Mouse (Mus musculus) hindbrain, embryonic 15.5 days (tissue): Measurements from ENCODE around the gene Cyp2g1. TPM values are rescaled to one million over a fixed set of nuclear protein-coding genes. Genes with fewer than 3 reads are reported as not detected.
A peak's percentile ranks its signal among the peaks of the same experiment; 100 is the strongest.
"Not testable (repeated sequence)": the region's sequence is repeated elsewhere in the genome, so short reads cannot be mapped to it uniquely, and the experiment has no call there.

Source experiments
- ATAC-seq: fragments of 200-750 bp; cut with Nextera tagmentation; 2 replicates; pipeline ENCODE4 v1.8.0; 2017; ENCODE audit warnings: low read depth, moderate number of reproducible peaks, moderate TSS enrichment; ENCODE audit not compliant: low FRiP score
- H3K27ac ChIP-seq: fragments of 300-500 bp; sonication (generic); replicated peaks from 2 replicates; pipeline ENCODE4 v1.5.1; 2015; ENCODE audit warnings: mild to moderate bottlenecking, inconsistent platforms
- H3K27me3 ChIP-seq: fragments of 300-500 bp; sonication (generic); 2 replicates; pipeline ENCODE4 v1.6.1; 2015; ENCODE audit warnings: control low read depth, inconsistent platforms
- H3K36me3 ChIP-seq: fragments of 300-500 bp; sonication (generic); 2 replicates; pipeline ENCODE4 v1.6.1; 2015; ENCODE audit warnings: control low read depth, inconsistent platforms
- H3K4me1 ChIP-seq: fragments of 300-500 bp; sonication (generic); replicated peaks from 2 replicates; pipeline ENCODE4 v1.6.1; 2015; ENCODE audit warnings: control low read depth, inconsistent platforms
- H3K4me2 ChIP-seq: fragments of 300-500 bp; sonication (generic); 2 replicates; pipeline ENCODE4 v1.6.1; 2015; ENCODE audit warnings: moderate library complexity, mild to moderate bottlenecking, inconsistent platforms
- H3K4me3 ChIP-seq: fragments of 300-500 bp; sonication (generic); 2 replicates; pipeline ENCODE4 v1.5.1; 2015; ENCODE audit warnings: mild to moderate bottlenecking, inconsistent platforms
- H3K9ac ChIP-seq: fragments of 300-500 bp; sonication (generic); 2 replicates; pipeline ENCODE4 v1.6.1; 2015; ENCODE audit warnings: inconsistent platforms
- H3K9me3 ChIP-seq: fragments of 300-500 bp; sonication (generic); 2 replicates; pipeline ENCODE4 v1.6.1; 2016; ENCODE audit warnings: control low read depth, inconsistent platforms
- WGBS: fragments of 180-500 bp; shearing (Covaris S2); methylation state at CpG from one replicate; pipeline ENCODE4 v1.1.7; 2015; 5-methylcytosine and 5-hydroxymethylcytosine counted together
- polyA plus RNA-seq: library from polyadenylated mRNA; unstranded; fragments of >200 nt; fragmentation: Nextera tagmentation; extraction: Ambion mirVana; gene quantifications from 2 replicates; pipeline ENCODE4 v1.2.1, GENCODE M21; 2015

Gene Cyp2g1
- polyA plus RNA-seq, 1 experiment from 2014 or later: not detected

DNA sequence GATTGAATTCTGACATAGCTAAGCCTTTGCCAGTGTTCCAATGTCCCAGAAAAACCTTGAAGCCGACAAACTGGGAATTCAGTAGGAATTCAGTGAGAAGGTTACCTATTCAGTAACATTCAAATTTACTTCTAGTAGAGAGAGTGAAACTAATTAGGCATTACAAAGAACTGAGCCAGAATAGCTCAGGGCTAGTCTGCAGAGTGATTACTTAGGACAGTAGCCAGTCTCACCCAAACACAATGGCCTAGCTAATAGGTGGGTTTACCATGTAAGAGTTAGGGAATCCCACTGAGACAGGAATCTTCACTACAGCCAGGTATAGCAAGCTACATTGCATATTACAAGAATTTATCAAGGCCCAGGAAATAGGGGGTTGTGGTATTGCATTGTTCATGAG lies 22.7 kb upstream of the Cyp2g1 start:
- not testable (repeated sequence) for H3K36me3 ChIP-seq, H3K9me3 ChIP-seq, H3K9ac ChIP-seq, H3K4me1 ChIP-seq, ATAC-seq, H3K4me3 ChIP-seq, H3K4me2 ChIP-seq, H3K27ac ChIP-seq, H3K27me3 ChIP-seq
- 50% methylated on average over 1 of the region's 1 CpGs for WGBS

DNA sequence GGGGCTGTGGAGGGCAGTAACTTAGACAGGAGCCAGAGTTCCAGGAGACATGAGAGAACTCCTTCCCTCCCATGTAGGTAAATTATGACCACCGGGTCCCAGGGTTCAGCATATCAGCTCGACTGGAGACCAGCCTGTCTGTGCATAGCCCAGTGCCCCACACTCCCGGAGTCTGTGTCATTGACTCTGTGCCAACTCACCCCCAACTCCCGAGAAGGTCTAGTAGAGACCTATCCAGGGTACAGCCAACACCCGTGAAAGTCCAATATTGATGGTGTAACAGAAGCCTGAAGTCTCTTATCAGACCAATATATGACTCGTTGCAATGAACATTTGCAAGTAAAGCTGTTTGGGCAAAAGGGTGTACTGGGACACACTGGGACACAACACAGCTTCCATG lies 18.7 kb upstream of the Cyp2g1 start:
- Histone ChIP-seq H3K4me2 (no peak overlapping the region), H3K4me3 (no peak overlapping the region), H3K9me3 (no peaks in the 10 kb centered on the region), H3K36me3 (no peaks in the 10 kb centered on the region), H3K27ac (no peak overlapping the region), H3K9ac (no peak overlapping the region), H3K27me3 (no peaks in the 10 kb centered on the region), H3K4me1 (no peaks in the 10 kb centered on the region)
- WGBS: 88% methylated on average over 6 of the region's 6 CpGs
- no peak for ATAC-seq

DNA sequence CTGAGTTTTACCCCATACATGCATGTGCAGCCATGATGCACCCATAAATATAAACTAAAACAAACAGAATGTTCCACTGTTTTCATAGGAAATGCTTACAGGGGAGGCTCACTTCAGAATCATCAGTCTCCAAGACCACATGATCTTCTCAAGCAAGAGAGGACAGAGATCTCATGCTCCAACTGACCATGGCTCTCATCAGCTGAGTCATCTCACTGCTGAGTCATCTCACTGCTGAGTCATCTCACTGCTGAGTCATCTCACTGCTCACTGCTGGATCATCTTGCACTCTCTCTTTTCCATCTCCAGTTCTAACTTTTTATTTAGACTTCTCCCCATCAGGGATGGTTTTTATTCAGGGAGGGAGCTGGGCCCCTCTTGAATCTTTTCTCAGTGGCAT lies 8.6 kb upstream of the Cyp2g1 start:
- H3K4me2 ChIP-seq: no peak overlapping the region
- no peaks in the 10 kb centered on the region for H3K27me3 ChIP-seq
- no peak overlapping the region for H3K27ac ChIP-seq
- no peak for ATAC-seq
- no peak overlapping the region for H3K9ac ChIP-seq
- H3K9me3 ChIP-seq: no peaks in the 10 kb centered on the region; the same call in 1 of the 2 replicates
- no peaks in the 10 kb centered on the region for H3K36me3 ChIP-seq
- H3K4me1 ChIP-seq: no peaks in the 10 kb centered on the region
- H3K4me3 ChIP-seq: no peak overlapping the region

DNA sequence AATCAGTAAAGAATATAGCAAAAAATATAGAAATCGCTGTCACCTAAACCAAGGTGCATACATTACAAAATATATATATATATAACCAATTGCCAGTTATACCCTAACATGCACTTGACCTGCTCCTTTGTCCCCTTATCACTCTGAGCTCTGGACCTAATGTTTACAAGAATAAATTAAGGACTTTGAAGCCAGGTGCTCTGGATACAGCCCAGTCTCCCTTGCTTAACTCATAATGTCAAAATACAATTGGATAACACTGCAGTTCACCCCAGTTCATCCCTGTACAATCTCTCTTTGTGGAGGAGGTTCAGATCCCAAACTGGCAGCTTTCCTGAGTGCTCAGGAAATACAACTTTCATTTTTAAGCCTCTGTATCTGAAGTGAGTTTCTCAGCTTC lies 7.7 kb upstream of the Cyp2g1 start:
- Histone ChIP-seq H3K4me3 (no peak overlapping the region), H3K4me1 (no peaks in the 10 kb centered on the region), H3K36me3 (no peaks in the 10 kb centered on the region), H3K9me3 (no peaks in the 10 kb centered on the region; the same call in 1 of the 2 replicates), H3K4me2 (no peak overlapping the region), H3K27ac (no peak overlapping the region), H3K9ac (no peak overlapping the region), H3K27me3 (no peaks in the 10 kb centered on the region)
- 89% methylated on average over 1 of the region's 1 CpGs for whole genome bisulfite sequencing
- no peak for ATAC-seq

DNA sequence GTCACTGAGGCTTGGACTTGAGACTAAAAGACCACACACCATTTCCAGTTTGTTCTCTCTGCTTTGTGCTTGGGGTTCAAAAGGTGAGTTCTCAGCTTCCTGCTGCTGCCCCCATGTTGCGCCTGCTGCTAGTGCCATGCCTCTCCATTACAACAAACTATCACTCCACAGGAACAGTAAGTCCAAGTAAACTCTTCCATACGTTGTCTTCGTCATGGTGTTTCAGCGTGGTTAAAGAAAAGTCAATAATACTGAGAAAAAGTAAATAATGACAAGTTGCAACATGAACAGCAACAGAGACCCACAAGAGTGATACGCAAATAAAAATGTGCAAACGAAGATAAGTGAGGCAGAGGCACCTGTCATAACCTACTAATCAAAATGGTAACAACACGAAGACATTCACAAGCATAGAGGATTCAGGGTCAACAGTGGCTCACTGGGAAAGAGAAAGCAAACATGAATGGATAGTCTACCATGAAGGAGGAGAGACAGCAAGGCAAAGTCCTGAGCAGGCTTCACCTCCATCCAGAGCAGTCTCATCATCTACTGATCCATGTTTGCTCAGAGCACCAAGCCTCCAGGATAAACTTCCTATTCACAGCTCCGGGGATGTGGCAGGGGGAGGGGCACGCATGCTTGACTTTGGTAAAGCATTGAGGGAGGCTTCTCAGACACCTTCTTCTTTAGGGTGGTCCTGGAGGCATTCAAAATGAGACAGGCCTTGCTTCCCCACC lies 23.0 kb downstream of the Cyp2g1 start:
- H3K4me2 ChIP-seq, H3K27me3 ChIP-seq, H3K9ac ChIP-seq, H3K4me1 ChIP-seq, H3K9me3 ChIP-seq, ATAC-seq, H3K36me3 ChIP-seq, H3K4me3 ChIP-seq, H3K27ac ChIP-seq: not testable (repeated sequence)
- 83% methylated on average over 9 of the region's 9 CpGs for WGBS

DNA sequence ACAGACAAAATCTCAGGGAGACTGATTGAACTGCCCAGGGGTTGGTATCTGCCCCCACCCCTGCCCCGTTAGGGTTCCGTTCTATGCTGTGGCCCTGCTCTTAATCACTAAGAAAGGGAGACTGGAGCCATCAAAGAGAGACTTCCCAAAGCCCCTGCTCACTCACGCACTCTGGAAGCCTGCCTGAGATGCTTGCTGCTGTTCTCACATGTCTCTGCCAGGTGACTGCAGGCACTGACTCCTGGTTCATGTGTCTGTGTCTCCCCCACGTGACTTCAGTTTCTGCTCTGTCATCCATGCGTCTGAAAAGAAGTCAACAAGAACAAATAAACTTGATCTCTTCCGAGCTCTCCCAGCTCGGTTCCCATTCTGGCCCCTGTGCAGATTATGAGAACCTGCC lies 24.0 kb downstream of the Cyp2g1 start:
- H3K36me3 ChIP-seq, H3K4me3 ChIP-seq, H3K9me3 ChIP-seq, ATAC-seq, H3K27me3 ChIP-seq, H3K27ac ChIP-seq, H3K4me1 ChIP-seq, H3K4me2 ChIP-seq, H3K9ac ChIP-seq: not testable (repeated sequence)
- WGBS: 85% methylated on average over 7 of the region's 7 CpGs

DNA sequence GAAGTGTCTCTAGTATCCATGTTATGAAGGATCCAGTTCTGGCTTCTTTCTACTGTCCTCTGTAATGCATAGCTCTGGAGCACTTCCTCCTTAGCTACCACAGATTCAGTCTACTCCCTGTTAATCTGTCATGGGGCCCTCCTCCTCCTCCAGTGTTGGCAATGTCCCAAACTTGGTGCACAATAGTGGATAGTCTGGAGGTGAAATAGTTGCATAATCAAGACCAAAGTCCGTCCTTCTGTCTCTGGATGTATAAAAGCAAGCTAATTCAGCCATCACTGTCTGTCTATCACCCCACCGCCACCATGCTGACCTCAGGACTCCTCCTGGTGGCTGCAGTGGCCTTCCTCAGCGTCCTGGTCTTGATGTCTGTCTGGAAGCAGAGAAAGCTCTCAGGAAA lies 26.4 kb downstream of the Cyp2g1 start, which contains the start of gene Cyp2a5:
TSS of gene Cyp2a5 (plus strand) at position 247 of the 400 bp plus-strand sequence.
- ATAC-seq, H3K27me3 ChIP-seq, H3K9ac ChIP-seq, H3K4me1 ChIP-seq, H3K9me3 ChIP-seq, H3K36me3 ChIP-seq, H3K27ac ChIP-seq, H3K4me3 ChIP-seq: not testable (repeated sequence)
- 79% methylated on average over 3 of the region's 3 CpGs for WGBS
- H3K4me2 ChIP-seq: peak within 1 kb of the TSS; percentile 33; the same call in 1 of the 2 replicates

DNA sequence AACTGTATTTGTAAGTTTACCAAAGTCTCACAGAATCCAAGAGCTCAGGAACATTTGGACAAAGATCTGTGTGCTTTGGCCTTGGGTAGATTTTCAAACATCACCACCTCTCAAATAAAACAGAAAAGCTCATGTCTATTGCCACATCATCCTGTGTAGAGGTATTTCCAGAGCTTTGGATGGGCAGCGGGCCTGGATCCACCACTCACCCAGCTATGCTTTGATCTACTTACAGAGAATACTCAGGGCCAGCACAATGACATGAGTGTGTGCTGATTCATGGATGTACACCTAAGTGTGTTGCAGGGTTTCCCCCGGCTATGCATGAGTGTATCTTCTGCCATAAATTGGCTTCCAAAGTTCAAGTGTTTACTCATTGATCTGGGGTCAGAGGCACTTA lies 34.7 kb downstream of the Cyp2g1 start:
- H3K4me2 ChIP-seq, H3K27ac ChIP-seq, H3K27me3 ChIP-seq, H3K4me1 ChIP-seq, ATAC-seq, H3K36me3 ChIP-seq, H3K9ac ChIP-seq, H3K4me3 ChIP-seq, H3K9me3 ChIP-seq: not testable (repeated sequence)
- WGBS: 96% methylated on average over 2 of the region's 2 CpGs

DNA sequence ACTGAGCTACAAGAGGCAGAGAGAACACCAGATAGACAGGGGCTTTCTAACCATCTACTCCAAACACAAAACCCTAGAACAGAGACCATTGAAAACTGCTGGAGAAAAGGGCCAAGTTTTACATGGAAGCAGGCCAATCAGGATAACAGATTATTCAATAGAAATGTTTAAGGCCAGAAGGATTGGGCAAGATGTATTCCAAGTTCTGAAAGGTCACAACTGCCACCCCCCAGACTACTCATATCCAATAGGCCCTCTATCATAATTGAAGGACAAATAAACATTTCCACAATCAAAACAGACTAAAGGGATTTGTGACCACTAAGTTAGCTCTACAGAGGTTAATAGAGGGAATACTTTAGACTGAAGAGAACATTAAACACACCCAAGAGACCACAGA lies 41.4 kb downstream of the Cyp2g1 start:
- H3K36me3 ChIP-seq, H3K9ac ChIP-seq, H3K4me1 ChIP-seq, H3K9me3 ChIP-seq, H3K27me3 ChIP-seq, H3K4me3 ChIP-seq, ATAC-seq, H3K4me2 ChIP-seq, H3K27ac ChIP-seq: not testable (repeated sequence)

Other genes with a start within 250 kb of the Cyp2g1 start
- gene Vmn1r185, start 190.4 kb upstream of the Cyp2g1 start, polyA plus RNA-seq: not detected in 2 replicates
- not detected in 2 replicates for gene Cyp2b23, start 122.5 kb upstream of the Cyp2g1 start, polyA plus RNA-seq
- 0.42 and 0.47 TPM in 2 replicates for gene Cyp2b19, start 51.8 kb upstream of the Cyp2g1 start, polyA plus RNA-seq
- 0.89 and 1.7 TPM in 2 replicates for gene Cyp2a5, start 26.4 kb downstream of the Cyp2g1 start, polyA plus RNA-seq
- gene Cyp2a22, start 130.5 kb downstream of the Cyp2g1 start, polyA plus RNA-seq: not detected in 2 replicates
- gene Cyp2a12, start 220.2 kb downstream of the Cyp2g1 start, polyA plus RNA-seq: not detected in 2 replicates